Mouse (Mus musculus) layer of hippocampus, adult 18-20 months (tissue): ENCODE results near the gene Wdr64. TPM values are rescaled to one million over a fixed set of nuclear protein-coding genes. Genes with fewer than 3 reads are reported as not detected.

Experiments used
- DNase-seq, 2 experiments: peaks; one replicate each; pipeline ENCODE4 v3.0.0; 2022; ENCODE audit warnings: low spot score in 2 of 2
- long read RNA-seq: library from polyadenylated mRNA; stranded (forward); transcript quantifications from one replicate; pipeline ENCODE4 v2.0.0, GENCODE M21; 2021
- total RNA-seq, 2 experiments: library from RNA; stranded (reverse); gene quantifications; 2 replicates each; pipeline ENCODE4 v1.2.3; 2021

Wdr64 gene
- not detected for total RNA-seq
- long read RNA-seq = 0 reads

DNA sequence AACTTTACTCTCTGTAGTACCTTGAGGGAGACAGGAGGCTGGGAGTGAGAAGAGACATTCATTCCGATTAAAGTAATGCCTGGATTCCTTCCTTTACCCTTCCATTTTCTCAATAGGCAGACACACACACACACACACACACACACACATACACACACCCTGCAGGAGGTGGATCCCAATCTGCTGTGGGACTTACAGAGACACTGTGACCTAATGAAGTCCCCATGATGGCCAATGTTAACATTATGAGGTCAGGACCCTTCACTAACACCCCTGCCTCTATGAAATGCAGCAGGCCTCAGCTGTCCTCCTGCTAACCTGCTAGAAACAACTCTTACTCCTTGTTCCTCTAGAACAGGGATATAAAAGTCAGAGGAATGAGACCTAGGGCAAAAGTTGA lies at the start of gene Wdr64:
Gene Wdr64 (plus strand): TSS at position 301 of the 400 bp plus-strand sequence.
- DNase-seq = no peak

DNA sequence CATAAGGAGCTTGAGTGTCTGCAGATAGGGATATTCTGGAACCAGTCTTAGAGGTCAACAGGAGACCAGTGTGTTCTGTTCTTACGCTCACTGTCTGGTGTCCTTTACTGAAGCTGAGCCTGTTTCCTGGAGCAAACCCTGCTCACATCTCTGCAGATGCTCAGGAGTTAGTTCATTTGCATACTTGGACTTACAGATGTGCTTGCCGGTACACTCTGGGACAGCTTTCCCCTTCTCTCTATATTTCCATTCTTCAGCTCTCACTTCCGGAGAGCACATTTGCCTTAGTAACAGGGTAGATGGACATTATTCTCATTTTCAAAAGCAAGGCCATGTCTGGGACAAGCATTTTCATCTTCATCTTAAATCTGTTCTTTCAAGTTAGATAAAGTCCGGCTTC lies 49.8 kb upstream of the Wdr64 start:
- no peak for DNase-seq

DNA sequence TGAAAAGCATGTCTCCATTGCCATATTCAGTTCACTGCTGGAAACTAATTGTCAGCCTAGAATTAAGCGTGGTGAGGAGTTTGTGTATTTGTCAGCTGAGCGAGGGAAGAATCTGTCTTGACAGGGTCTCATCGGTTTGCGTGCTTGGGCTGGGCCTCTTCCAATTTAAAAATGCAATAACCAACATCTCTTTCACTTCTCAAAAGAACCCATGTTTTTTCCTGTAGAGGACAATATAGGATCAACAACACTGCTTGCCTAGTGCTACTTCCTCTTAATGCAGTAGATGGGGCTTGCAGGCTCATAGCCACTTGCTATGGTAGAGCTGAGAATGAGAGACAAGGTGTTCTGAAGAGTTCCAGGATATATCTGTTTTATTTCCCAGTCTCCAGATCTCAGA lies 38.5 kb upstream of the Wdr64 start:
- no peak for DNase-seq

DNA sequence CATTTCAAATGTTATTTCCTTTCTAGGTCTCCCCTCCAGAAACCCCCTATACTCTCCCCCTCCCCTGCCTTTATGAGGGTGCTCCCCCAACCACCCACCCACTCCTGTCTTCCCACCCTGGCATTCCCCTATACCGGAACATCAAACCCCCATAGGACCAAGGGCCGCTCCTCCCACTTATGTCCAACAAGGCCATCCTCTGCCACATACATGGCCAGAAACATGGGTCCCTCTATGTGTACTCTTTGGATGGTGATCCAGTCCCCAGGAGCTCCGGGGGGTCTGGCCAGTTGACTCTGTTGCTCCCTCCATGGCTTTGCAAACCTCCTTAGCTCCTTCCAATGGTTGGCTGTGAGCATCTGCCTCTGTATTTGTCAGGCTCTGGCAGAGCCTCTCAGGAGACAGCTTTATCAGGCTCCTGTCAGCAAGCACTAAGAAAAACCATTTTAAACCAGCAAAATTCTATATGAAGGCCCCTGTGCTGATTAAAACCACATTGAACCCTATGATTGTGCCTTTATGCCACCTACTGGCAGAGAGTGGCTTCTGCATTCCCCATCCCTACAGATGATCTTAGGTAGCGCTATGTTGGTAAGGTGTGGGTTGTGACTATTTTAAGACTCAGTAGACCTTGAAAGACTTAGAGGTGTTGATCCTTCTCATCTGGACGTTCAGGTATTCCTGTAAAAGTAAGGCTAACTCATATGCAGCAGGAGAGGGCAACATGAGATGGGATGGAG lies 29.6 kb upstream of the Wdr64 start:
- peak in 1 of 2 experiments; percentile 43 for DNase-seq

DNA sequence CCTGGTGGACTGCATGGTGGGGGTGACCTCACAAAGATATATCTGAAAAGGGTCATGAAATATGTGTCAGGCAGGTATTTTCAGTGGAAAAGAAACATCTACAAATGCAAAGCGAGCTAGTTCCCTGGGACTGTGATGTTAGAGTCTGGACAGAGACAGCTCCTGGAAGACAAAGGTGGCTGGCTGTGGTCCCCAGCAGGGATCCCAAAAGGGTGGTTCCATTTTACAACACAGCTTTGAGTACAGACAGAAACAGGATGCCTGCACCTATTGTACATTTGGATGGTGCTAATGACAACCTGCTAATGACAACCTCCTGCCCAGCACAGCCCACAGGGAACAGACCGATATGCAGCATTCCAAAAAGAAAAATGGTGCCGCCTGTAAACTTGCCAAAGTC lies 28.9 kb upstream of the Wdr64 start:
- DNase-seq = no peak

DNA sequence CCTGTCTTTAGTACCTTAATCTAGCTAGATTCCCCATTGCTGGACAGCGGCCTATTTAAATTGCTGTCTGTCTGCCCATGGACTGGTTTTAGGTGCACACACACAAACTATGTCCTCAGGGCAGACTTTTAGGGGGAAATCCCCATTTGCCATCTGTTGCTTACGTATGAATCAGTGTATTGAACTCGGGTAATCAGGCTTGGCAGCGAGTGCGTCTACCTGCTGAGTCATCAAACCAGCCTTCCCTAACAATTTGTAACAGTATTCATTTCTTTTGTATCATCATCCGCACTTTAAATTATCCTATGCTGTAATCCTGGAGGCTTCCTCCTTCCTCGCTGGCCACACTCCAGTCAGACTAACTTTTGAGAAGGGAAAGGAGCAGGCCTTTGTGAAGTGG lies 28.4 kb upstream of the Wdr64 start:
- no peak for DNase-seq

DNA sequence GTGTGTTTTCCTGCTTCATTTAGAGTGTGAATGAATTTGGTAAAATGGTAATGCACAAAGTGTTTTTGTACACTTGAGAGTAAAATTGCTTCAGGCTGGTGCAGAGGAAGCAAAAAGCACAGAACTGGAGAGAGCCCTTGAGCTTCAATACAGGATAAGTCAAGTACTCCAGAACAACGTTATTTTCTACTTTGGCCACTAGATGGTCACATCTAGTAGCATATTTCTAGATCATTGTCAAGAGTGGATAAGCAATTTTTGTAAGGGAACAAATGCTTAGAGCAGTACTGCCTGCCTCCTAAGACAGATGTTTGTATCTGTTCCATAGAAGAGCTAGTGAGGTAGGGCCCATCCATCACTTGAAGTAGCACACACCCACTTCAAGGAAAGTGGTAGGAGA lies 26.8 kb upstream of the Wdr64 start:
- DNase-seq = no peak

DNA sequence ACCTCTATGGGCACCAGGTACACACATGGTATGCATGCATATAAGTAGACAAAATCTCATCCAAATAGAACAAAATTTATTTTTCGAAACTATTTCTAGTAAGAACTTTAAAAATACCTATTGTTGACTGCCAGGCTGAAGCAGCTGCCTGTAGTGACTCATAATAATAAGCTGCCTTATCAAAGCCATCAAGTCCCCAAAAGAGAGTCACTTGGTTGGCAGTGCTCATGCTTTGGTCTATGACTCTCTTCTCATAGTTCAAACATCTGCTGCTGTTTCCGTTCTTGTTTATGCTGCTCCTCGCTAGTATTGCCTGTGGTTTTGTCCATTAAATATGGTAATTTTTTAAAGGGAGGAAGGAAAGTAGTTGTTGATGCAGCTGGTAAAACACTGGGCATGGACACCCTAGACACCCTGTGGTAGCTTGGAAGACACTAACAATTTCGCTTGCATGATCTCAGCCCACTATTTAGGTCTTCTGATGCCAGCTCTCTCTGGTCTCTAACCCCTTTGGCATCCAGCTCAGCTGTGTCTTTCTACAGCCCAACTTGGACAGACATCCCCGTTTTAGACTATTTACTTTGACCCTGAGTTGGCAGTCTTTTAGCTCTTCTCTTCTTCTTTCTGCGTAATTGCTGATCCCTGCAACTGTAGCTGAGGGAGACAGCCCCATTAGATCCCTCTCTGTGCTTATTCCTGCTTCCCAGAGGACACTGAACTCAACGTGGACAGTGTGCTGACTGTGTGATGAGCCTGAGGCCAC lies 24.6 kb upstream of the Wdr64 start:
- DNase-seq = no peak

DNA sequence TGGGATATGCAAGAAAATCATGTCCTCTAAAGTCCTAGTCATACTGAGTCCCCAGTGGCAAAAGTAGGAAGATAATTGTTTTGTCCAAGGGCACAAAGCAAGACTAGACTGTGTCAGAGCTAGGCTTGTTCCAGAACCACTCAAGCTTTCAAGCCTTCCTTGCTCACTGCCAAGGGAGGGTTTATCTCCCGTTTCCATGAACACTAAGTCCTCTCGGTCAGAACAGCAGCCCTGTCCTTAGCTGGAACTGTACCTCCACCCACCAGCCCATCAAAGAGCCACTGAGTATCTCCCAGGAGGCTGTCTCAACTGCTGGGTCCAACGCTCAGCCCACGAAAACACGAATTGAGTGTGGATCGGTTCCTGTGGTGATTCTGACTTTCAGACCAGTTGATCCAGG lies 23.3 kb upstream of the Wdr64 start:
- DNase-seq = no peak

DNA sequence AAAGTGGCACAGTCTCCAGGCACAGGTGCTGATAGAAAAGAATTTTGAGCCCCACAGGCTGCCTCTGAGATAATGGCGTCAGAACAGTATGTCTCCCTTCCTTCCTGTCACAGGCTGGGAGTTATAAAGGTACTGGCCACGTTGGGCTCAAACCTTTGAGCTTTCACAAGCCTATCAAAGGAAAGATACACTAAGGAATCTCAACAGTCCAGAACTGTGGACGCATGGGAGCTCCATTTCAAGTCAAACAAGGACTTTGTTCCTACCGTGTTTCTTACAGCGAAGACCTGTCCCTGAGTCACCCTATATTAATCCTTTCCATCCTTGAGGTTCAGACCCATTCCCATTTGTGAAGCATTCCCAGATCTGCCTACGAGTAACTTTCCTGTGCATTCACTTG lies 20.9 kb upstream of the Wdr64 start:
- DNase-seq = no peak

DNA sequence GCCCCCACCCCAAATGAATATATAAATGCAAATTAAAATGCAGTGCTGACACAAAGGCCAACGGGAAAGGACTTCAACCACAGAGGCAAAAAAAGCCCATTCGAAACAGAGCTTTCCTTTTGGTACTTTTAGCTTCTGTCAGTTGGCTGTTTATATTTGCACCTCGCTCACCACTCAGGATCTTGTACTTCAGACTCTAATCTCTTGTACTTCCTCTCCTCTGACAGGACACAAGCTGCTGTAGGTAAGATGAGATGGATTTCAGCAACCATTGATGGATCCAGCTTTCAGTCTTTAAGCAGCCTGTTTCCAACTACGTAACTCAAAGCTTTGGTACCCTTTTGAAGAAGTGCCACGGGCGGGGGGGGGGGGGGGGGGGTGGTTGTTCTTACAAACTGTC lies 17.4 kb upstream of the Wdr64 start:
- DNase-seq = no peak

DNA sequence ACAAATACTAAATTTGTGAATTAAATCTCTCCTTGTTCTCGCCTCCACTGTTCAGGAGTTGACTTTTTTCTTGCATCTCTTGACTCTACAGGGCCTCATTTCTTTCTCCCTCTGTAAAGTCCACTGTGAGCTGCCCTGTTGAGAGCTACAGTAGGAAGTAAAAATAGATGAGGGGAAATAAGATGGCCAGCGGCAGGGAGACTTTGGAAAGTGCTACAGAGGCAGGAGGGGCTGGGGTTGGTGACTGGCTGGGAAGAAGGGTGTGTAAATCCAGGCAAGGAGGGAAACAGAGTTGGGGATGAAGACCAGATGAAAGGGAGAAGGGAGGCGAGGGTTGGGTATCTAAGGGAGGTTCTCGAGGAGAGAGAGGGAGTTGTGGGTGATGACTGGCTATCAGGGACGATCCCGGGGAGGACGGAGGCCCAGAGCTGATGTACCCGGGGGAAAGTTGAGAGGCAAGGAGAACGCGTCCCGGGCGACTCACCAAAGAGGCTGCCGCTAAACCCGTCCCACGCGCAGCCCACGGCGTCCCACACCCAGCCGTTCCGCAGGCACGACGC lies 6.6 kb upstream of the Wdr64 start:
- no peak for DNase-seq

DNA sequence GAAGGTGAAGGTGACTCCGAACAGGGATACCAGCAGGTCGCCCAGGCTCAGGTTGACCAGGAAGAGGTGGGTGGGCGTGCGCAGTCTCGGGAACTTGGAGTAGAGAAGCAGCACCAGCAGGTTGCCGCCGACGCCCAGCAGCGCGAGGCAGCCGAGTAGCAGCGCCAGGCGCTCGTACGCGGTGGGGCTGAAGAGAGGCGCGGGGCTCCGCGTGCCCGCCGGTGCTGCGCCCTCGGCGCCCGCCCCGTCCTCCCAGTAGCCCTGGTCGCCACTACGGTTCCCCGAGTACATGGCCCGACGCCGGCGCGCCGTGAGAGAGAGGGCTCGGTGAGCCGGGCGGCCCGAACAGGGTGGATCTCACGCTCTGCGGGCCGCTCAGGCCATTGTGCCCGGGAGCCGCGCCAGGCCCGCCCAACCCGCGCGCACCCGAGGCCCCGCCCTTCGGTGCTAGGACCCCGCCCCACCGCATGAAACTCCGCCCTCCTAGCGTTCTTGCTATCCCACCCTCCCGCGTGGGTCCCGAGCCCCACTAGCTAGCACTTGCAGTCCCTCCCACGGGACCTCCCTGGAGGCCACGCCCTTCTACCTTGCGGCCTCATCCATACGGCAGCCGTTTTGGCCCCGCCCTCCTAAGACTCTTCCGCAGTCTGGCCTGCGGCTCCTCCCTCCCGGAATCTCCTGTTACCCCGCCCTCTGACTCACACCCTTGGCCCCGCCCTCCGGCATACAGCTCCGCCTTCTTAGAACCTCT lies 6.0 kb upstream of the Wdr64 start, which contains the start of the genes Opn3 and Chml:
Gene Opn3 (minus strand): TSS at position 531 of the 751 bp plus-strand sequence.
Gene Chml (minus strand): TSS at position 656 of the 751 bp plus-strand sequence.
- DNase-seq = peak; percentile 92 to 96

DNA sequence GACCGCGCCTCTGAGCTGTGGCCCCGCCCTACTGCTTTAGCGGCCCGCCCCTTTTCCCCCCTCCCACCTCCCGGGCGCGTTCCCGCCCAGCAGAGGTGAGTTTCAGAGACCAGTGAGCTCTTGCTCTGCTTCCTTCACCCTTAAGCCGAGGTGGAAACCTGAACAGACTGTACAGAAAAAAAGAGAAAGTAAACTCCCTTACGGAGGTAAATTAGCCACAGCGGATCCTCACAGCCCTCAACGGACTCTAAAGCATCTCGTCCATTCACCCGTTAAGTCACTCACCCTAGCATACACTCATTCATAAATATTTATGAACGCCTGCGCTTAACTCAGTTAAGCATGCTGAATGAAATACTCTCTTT lies 5.4 kb upstream of the Wdr64 start:
- no peak for DNase-seq

DNA sequence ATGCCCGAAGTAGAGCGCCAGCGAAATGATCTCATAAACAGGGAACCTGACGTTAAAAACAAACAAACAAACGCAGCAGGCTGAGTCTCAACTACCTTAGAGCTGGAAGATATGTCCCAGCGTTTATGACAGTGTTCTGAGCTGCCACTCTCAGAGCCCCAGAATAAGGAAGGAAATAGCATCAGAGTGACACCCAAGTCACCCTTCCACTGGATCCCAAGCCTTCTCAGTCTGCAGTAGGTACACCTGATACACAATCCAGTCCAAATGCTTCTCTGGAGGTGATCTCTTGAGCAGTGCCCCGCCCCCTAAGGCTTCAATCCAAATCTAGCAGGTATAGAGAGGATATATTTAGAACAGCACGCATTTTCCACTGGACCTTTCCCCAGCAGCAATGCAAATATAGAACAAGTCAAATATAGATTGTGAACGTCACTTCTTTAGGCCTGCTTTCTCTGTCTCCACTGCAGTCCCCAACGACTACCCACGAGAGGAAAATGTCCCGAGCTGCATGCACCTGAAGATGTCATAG lies 4.9 kb upstream of the Wdr64 start:
- DNase-seq = no peak

DNA sequence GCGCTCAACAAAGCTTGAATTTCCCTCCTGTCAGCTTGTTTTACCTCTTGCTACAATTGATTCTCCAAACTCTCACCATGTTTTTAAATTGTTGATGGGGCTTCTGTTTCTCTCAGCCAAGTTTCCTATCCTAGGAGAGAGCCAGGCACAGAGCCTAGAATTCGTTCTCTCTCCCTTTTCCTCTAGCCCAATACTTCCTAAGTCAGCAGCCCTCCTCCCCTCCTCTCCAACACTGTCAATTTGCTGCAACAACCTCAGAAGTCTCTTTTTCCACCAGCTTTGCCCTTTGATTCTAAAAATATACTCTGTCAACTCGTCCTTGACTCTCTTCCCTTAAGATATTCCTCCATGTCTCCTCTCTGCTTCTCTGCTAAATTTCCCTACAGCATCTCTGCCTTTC lies 982 bp downstream of the Wdr64 start:
- DNase-seq = no peak

DNA sequence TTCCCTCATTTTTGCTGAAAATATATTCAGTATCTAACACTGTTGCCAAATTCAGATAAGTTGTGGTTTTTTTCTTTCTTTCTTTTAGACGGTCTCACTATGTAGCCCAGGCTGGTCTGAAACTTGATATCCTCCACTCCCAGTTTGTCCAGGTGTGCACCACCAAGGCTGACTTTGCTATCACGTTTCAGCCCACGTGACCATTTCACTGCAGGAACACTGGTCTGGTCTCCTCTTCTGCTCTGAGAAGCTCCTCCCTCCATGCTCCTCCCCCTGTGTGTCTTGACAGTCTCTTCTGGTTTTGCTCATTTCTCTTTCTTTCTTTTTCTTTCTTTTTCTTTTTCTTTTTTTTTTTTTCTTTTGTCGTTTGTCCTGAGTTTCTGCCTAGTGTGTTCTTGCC lies 1.4 kb downstream of the Wdr64 start:
- no peak for DNase-seq

DNA sequence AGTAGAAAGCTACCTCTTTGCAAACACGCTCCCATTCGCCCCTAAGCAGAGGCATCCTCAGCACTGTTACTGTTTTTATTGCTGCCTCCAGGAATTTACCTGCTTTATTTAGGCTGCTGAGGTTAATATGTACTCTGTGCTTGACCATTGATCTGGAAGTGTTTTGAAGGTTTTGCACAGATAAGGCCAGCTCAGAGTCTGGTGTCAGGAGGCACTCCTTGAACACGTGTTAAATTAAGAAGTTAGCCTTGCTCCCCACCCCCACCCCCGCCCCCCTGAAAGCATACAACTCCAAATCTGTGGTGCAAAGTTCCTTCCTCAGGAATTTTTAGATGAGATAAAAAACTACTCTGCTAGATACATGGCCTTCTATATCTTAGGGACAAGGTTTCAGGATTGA lies 2.8 kb downstream of the Wdr64 start:
- DNase-seq = no peak

DNA sequence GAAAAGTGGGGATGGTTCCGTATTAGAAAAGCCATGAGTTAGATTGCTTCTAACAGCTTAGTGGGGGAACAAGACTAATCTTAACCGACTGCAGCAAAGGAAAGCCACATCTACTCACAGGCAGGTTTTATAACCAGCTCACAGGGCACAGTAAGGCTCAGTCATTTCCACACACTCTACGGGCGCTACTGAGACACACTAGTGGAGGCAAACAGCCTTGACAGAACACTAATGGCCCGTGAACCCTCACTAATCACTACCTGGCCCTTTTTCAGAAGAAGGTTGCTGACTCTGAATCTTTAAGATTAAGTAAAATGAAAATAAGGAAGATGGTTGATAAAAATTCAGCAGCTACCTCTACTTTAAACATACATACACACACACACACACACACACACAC lies 9.2 kb downstream of the Wdr64 start:
- DNase-seq = no peak

DNA sequence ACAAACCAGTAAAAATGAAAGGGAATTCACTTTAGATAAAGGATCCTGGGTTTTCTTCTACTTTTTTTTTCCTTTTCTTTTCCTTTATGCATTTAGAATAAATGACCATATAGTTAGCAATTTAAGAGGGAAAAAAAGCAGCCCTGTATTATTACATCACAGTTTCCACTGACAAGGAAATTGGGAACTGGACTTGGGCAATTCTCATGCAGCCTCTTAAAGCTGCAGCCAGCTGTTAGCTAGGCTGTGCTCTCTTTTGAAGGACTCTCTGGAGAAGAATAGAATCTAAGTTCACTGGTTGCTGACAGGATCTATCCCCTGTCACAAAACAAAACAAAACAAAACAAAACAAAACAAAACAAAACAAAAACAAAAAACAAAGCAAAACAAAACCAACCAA lies 9.6 kb downstream of the Wdr64 start:
- no peak for DNase-seq

DNA sequence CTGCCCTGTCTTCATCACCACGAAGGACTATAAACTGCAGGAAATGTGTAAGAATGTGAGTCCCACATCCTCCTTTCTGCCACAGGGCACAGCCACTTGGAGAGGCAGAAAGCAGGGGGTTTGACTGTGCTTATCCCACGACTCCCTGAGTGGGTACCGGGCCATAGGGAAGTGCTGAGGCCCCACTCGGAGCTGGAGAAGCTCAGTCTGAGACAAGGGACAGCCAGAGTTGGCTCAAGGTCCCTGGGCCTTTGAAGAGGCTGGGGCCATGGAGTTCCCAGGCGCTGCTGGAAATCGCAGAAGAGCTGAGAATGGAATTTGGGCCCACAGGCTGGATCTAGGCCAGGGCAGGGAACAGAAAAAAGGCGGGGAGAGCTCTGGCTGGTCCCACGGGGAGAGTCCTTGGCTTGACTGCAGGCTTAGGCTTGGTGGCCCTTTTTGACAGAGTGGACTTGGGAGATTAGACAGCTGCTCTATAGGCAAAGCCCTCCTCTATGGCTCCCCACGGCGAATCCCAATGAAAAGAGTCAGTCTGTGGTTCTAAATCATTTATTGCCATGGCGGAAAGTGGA lies 14.0 kb downstream of the Wdr64 start:
- no peak for DNase-seq
